Mouse (Mus musculus) neural tube, embryonic 11.5 days (tissue): ENCODE measurements around the gene Ovol1. TPM values are rescaled to one million over a fixed set of nuclear protein-coding genes. Genes with fewer than 3 reads are reported as not detected.

Experiments
- ATAC-seq: fragments of 200-750 bp; cut with Nextera tagmentation; 2 replicates; pipeline ENCODE4 v1.8.0; 2017; ENCODE audit warnings: moderate number of reproducible peaks, mild to moderate bottlenecking, moderate TSS enrichment, moderate library complexity; ENCODE audit not compliant: insufficient read depth, low FRiP score, low TSS enrichment
- DNase-seq: peaks from one replicate; pipeline ENCODE4 v3.0.0-alpha.2; 2015; ENCODE audit warnings: low spot score
- H3K27ac ChIP-seq: fragments of 300-500 bp; sonication (generic); 2 replicates; pipeline ENCODE4 v1.5.1; 2014; ENCODE audit warnings: low read depth, mild to moderate bottlenecking, low read length
- H3K27me3 ChIP-seq: fragments of 300-500 bp; sonication (generic); 2 replicates; pipeline ENCODE4 v1.6.1; 2014; ENCODE audit warnings: mild to moderate bottlenecking, low read length, mixed read lengths; ENCODE audit not compliant: control insufficient read depth, insufficient read depth
- H3K36me3 ChIP-seq: fragments of 300-500 bp; sonication (generic); 2 replicates; pipeline ENCODE4 v1.6.1; 2014; ENCODE audit warnings: mild to moderate bottlenecking, low read length, moderate library complexity, mixed read lengths; ENCODE audit not compliant: control insufficient read depth, insufficient read depth
- H3K4me1 ChIP-seq: fragments of 300-500 bp; sonication (generic); 2 replicates; pipeline ENCODE4 v1.6.1; 2014; ENCODE audit warnings: low read length, mixed read lengths; ENCODE audit not compliant: control insufficient read depth, insufficient read depth
- H3K4me2 ChIP-seq: fragments of 300-500 bp; sonication (generic); 2 replicates; pipeline ENCODE4 v1.6.1; 2014; ENCODE audit warnings: low read depth, mild to moderate bottlenecking, moderate library complexity
- H3K4me3 ChIP-seq: fragments of 300-500 bp; sonication (generic); 2 replicates; pipeline ENCODE4 v1.5.1; 2014; ENCODE audit warnings: low read depth, low read length
- H3K9ac ChIP-seq: fragments of 300-500 bp; sonication (generic); 2 replicates; pipeline ENCODE4 v1.6.1; 2014; ENCODE audit warnings: mild to moderate bottlenecking, low read length
- H3K9me3 ChIP-seq: fragments of 300-500 bp; sonication (generic); 2 replicates; pipeline ENCODE4 v1.6.1; 2016; ENCODE audit warnings: low read length; ENCODE audit not compliant: control insufficient read depth
- WGBS: fragments of 180-500 bp; shearing (Covaris S2); extraction: QIAGEN DNeasy Blood & Tissue Kit; methylation state at CpG from one replicate; pipeline ENCODE4 v1.1.7; 2014; 5-methylcytosine and 5-hydroxymethylcytosine counted together
- polyA plus RNA-seq: library from polyadenylated mRNA; unstranded; fragments of >200 nt; fragmentation: Nextera tagmentation; extraction: Ambion mirVana; gene quantifications from 2 replicates; pipeline ENCODE4 v1.2.1, GENCODE M21; 2014

Ovol1 gene
- polyA plus RNA-seq, 1 experiment from 2014 or later: 0.32 TPM

GRCm38 (mm10) chr19:5601752-5602541 is 41.5 kb upstream of the Ovol1 start, which contains the start of gene Rnaseh2c:
Gene Rnaseh2c (plus strand): TSS chr19:5601873.
- under 1% methylated on average over 64 of the region's 64 CpGs for WGBS
- peak within 1 kb of the TSS; percentile 94 for H3K4me3 ChIP-seq
- peak; percentile 55; the same call in 1 of the 2 replicates for ATAC-seq

DNA sequence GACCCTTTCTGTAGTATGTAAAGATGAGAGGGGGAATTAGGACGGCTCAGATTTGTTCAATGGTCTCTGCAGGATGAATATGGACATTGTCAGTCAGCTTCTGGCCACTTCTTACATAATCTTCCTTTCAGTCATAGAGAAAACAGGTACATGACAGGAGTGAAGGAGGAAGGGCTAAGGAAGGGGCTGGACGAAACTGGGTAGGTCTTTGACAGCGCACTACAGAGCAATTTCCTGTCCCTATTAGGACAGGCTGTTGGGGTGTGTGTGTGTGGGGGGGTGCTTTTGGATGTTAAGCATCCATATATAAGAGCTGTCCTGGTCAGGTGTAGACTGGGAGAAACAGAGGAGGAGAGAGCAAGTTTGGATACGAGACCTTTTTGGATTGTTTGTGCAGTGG is 38.8 kb upstream of the Ovol1 start:
- DNase-seq (no peak), ATAC-seq (no peak)
- no peak overlapping the region for H3K4me3 ChIP-seq
- H3K4me2 ChIP-seq: no peak overlapping the region
- no peak overlapping the region for H3K27ac ChIP-seq
- H3K36me3 ChIP-seq: peaks cover 4% of the 10 kb centered on the region
- no peak overlapping the region for H3K9ac ChIP-seq
- no peaks in the 10 kb centered on the region for H3K27me3 ChIP-seq
- no peaks in the 10 kb centered on the region for H3K9me3 ChIP-seq
- H3K4me1 ChIP-seq: peaks cover 8% of the 10 kb centered on the region
- 75% methylated on average over 4 of the region's 4 CpGs for WGBS

More at GRCm38 (mm10) chr19:5601752-5602541, 41.5 kb upstream of the Ovol1 start, which contains the start of gene Rnaseh2c:
- H3K9me3 ChIP-seq: no peaks in the 10 kb centered on the region
- peaks cover 8% of the 10 kb centered on the region for H3K4me1 ChIP-seq
- peak within 1 kb of the TSS; percentile 75 for H3K27ac ChIP-seq
- H3K9ac ChIP-seq: peak within 1 kb of the TSS; percentile 94
- H3K36me3 ChIP-seq: peaks cover 13% of the 10 kb centered on the region
- H3K27me3 ChIP-seq: no peaks in the 10 kb centered on the region
- H3K4me2 ChIP-seq: peak within 1 kb of the TSS; percentile 88
- DNase-seq: peak; percentile 79

DNA sequence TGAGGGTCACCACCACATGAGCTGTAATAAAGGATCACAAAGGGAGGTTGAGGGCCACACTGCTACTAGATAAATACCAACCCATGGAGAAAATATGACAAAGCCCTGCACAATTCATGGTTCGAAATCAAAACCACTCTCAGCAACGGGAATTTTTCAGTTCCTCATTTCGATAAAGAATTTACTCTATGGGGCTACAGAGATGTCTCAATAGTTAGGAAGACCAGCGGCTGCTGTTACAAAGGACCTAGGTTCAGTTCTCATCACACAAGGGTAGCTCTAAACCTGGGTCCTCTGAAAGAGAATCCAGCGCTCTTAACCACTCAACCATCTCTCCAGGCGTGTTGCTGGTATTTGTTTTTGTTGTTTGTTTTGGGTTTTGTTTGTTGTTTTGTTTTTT is 31.4 kb upstream of the Ovol1 start:
- WGBS: 89% methylated on average over 6 of the region's 6 CpGs
- Histone ChIP-seq H3K36me3 (no peaks in the 10 kb centered on the region), H3K4me1 (no peaks in the 10 kb centered on the region), H3K4me3 (no peak overlapping the region), H3K9ac (no peak overlapping the region), H3K4me2 (no peak overlapping the region), H3K9me3 (no peaks in the 10 kb centered on the region), H3K27me3 (no peaks in the 10 kb centered on the region), H3K27ac (no peak overlapping the region)
- DNase-seq (no peak), ATAC-seq (no peak)

- Histone ChIP-seq H3K4me2 (no peak overlapping the region), H3K27ac (no peak overlapping the region), H3K4me3 (no peak overlapping the region), H3K36me3 (no peaks in the 10 kb centered on the region), H3K27me3 (no peaks in the 10 kb centered on the region), H3K4me1 (no peaks in the 10 kb centered on the region), H3K9ac (no peak overlapping the region), H3K9me3 (no peaks in the 10 kb centered on the region)
- 80% methylated on average over 9 of the region's 9 CpGs for WGBS
- no peak for ATAC-seq
- DNase-seq: no peak
Observed at GRCm38 (mm10) chr19:5589159-5589558, 28.7 kb upstream of the Ovol1 start.

DNA sequence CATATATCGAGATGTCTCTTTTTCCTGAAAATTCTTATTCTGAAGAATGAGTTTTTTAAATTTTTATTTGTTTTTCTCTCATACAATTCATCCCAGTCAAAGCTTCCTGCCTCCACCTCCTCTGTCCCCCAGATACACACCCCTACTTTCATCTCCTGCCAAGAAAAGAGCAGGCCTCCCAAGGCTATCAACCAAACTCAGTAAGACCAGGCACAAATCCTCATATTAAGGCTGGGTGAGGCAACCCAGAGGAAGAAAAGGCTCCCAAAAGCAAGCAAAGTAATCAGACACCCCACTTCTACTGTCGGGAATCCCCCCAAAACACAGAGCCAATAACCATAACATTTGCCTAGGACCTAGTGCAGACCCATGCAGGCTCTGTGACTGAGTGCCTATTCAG is 21.5 kb upstream of the Ovol1 start:
- no peak overlapping the region for H3K4me2 ChIP-seq
- WGBS: 81% methylated on average over 2 of the region's 2 CpGs

DNA sequence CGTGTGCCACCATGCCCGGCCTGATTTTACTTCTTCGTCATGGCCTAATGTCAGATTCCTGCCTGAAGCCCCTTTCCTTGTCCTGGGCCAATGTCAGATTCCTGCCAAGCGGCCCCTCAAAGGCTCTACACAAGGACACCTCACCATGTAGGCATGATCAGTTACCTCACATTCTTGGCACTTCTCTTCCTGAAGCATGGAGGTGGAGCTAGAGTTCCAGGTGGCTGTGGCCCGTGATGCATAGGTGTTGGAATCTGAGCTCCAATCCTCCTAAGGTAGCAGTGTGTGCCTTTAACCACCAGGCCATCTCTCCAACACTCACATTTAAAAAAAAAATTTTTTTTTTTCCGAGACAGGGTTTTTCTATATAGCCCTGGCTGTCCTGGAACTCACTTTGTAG is 20.3 kb upstream of the Ovol1 start:
- no peaks in the 10 kb centered on the region for H3K4me1 ChIP-seq
- no peaks in the 10 kb centered on the region for H3K27me3 ChIP-seq
- H3K27ac ChIP-seq: no peak overlapping the region
- WGBS: 85% methylated on average over 6 of the region's 6 CpGs
- no peak overlapping the region for H3K4me2 ChIP-seq
- no peak overlapping the region for H3K9ac ChIP-seq
- H3K9me3 ChIP-seq: no peaks in the 10 kb centered on the region
- DNase-seq: no peak
- no peaks in the 10 kb centered on the region for H3K36me3 ChIP-seq
- no peak overlapping the region for H3K4me3 ChIP-seq
- ATAC-seq: no peak

More for the DNA sequence above, 21.5 kb upstream of the Ovol1 start:
- DNase-seq: no peak
- no peak for ATAC-seq
- Histone ChIP-seq H3K9me3 (no peaks in the 10 kb centered on the region), H3K4me3 (no peak overlapping the region), H3K4me1 (no peaks in the 10 kb centered on the region), H3K9ac (no peak overlapping the region), H3K36me3 (no peaks in the 10 kb centered on the region), H3K27me3 (no peaks in the 10 kb centered on the region), H3K27ac (no peak overlapping the region)

DNA sequence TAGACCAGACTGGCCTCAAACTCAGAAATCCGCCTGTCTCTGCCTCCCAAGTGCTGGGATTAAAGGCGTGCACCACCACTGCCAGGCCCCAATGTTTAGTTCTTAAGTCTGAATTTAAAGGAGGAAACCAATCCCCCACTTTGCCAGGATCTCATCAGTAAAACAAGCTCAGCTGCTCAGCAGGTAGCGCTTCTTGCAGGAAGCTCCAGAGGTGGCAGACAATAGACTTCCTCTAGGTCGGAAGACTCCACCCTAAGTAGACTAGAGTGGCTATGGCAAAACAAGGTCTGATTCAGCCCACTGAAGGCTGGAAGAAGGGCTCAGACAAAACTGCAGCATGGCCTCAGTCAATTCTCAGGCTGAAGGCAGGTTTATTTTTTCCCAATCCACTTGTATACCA is 19.5 kb upstream of the Ovol1 start:
- WGBS: 71% methylated on average over 4 of the region's 4 CpGs
- no peak overlapping the region for H3K4me3 ChIP-seq
- H3K9ac ChIP-seq: no peak overlapping the region
- no peaks in the 10 kb centered on the region for H3K27me3 ChIP-seq
- H3K4me2 ChIP-seq: no peak overlapping the region
- no peaks in the 10 kb centered on the region for H3K36me3 ChIP-seq
- ATAC-seq (no peak), DNase-seq (no peak)
- H3K4me1 ChIP-seq: no peaks in the 10 kb centered on the region
- H3K9me3 ChIP-seq: no peaks in the 10 kb centered on the region
- H3K27ac ChIP-seq: no peak overlapping the region

- DNase-seq (no peak), ATAC-seq (no peak)
- no peaks in the 10 kb centered on the region for H3K9me3 ChIP-seq
- 98% methylated on average over 1 of the region's 1 CpGs for WGBS
- no peak overlapping the region for H3K4me3 ChIP-seq
- H3K27me3 ChIP-seq: no peaks in the 10 kb centered on the region
- no peak overlapping the region for H3K4me2 ChIP-seq
- H3K36me3 ChIP-seq: 0 out of 2 replicates have a peak, but pooled peaks cover 2% of the 10 kb centered on the region
- H3K9ac ChIP-seq: no peak overlapping the region
- H3K4me1 ChIP-seq: no peaks in the 10 kb centered on the region
- H3K27ac ChIP-seq: no peak overlapping the region
Observed at GRCm38 (mm10) chr19:5575336-5575735, 14.9 kb upstream of the Ovol1 start.
